Mouse (Mus musculus): ENCODE measurements around the gene Oxgr1.
"Not testable (repeated sequence)": the region's sequence is repeated elsewhere in the genome, so short reads cannot be mapped to it uniquely, and the experiment has no call there.

The Oxgr1 gene

DNA sequence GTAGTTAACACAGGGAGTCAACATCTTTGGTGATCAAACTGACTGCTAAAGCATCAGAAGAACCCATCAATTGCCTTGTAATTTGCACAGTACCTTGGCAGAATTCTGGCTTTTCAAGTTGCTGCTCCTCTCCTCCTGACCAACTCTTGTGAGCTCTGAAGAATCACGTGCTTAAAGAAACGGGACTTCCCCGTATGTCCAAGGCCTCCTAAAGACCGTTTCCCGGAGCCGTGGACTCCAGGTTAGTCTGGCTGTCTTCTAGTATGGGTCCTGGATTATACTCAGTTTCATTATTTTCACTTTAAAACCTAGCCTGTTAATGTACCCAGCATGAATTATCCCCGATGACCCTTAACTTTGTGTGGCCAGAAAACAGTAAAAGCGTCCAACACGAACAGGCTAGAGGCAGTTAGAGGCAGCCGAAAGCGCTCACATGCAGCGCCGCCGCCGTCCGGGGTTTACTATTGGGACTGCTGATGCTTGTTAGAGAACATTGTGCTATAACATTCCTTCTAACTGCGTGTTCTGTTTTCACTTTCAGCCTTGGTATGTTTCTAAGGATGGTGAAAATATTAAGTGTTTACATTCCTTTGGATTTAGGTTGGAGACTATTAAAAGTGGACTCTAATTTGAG is at the start of gene Oxgr1:
Oxgr1 (minus strand) TSS at position 249 of the 634 bp plus-strand sequence.
- no peak for DNase-seq (ENCODE audit: low spot score)

DNA sequence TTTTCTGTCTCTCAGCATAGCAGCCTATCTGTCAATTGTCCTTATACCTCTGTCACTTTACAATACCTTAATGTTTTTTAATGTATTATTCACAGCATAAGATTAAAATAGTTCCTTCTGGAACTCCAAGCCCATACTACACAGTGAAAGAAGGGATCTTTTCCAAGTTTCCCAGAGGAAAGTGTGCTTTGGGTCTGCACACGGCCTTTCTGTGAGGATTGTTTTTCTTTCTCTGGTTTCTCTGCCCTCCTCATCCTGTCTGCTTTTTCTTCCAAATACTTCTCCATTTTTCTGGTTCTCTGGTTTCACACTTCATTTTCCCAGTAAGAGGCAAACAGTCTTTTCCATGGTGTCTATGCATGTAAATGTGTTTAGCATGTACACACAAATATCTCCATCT is 48.2 kb upstream of the Oxgr1 start:
- no peak for DNase-seq (ENCODE audit: low spot score)

GRCm38 (mm10) chr14:120089649-120090360 is 47.6 kb upstream of the Oxgr1 start:
- DNase-seq (ENCODE audit: low spot score): no peak

DNA sequence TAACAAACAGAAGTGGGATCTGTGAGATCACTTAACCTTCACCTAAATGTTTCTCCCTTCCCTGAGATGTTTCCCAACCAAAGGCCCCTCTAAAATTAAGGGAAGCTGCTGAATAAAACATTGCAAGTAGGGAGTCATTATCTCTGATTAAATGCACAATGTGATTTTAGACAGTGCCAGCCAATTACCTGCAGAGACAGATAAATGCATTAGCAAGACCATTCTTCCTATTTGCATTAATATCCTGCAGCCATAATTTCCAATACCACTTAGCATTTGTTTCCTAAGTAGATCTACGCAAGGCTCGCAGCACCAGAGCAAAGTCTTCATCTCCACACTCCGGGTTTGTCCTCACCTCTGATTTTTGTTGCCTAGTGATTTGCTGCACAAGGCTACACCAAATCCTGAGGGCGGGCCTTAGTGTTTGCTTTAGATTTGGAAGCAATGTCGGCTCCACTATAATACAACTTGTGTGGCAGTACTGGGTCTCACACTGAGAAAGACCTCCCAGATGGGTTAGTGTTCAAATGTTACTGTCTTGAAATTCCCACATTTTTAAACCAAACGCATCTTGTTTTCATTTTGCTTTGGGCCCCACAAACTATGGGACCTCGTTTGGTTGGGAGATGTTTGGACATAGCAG is 46.9 kb upstream of the Oxgr1 start:
- DNase-seq (ENCODE audit: low spot score): no peak

GRCm38 (mm10) chr14:120084084-120084667 is 41.9 kb upstream of the Oxgr1 start:
- no peak for DNase-seq (ENCODE audit: low spot score)

- no peak for DNase-seq (ENCODE audit: low spot score)
These were observed 34.0 kb upstream of the Oxgr1 start for GRCm38 (mm10) chr14:120076192-120076591.

DNA sequence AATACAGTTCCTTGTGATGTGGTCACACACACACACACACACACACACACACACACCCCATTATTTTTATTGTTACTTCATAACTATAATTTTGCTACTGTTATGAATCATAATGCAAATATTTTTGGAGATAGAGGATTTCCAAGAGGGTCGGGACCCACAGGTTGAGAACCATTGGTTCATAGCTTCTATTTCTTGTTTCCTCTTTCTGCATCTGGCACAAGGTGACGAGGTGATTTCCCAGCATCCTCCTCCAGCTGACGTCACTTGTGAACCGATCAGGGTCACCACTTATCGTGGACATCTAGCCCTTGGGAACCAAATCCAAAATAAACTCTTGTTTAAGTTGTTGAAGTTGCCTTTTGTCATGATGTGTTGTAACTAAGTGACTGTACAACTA is 33.5 kb upstream of the Oxgr1 start:
- DNase-seq (ENCODE audit: low spot score): no peak

GRCm38 (mm10) chr14:120074231-120074630 is 32.0 kb upstream of the Oxgr1 start:
- DNase-seq (ENCODE audit: low spot score): no peak

DNA sequence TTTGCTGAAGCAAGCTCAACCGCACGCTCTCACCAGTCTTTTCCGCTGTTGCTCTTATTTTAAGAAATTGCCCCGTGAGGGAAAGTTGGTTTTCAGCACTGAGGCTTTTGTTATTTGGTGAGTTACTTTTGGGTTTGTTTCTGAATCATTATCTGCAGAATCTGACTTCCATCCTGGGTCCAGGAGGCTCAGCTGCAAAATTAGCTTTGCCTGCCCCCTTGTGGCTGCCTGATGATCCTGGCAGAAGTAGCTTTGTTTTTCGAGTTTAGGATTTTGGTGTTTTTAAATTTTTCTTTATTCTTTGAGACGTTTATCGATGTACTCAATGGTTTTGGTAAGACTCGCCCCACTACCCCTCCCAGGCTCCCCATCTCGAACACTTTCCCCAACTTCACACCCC is 18.9 kb upstream of the Oxgr1 start:
- no peak for DNase-seq (ENCODE audit: low spot score)

DNA sequence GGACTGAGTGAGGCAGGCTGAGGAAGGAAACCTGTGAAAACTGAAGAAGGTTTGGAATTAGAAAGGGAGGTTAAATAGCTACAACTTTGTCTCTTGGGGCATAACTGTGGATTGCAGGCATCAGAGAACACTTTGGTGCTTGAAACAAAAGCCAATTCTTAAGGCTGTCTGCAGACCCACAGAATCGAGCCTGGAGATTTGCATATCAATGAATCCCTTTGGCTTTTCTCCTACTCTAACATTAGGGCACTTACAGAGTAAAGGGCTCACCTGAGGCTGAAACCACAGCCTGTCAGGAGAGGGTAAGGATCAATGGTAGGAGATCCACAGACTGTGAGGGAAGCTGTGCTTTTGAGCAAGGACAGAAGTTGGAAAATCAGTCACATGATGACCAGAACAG is 8.8 kb downstream of the Oxgr1 start:
- DNase-seq (ENCODE audit: low spot score): no peak

DNA sequence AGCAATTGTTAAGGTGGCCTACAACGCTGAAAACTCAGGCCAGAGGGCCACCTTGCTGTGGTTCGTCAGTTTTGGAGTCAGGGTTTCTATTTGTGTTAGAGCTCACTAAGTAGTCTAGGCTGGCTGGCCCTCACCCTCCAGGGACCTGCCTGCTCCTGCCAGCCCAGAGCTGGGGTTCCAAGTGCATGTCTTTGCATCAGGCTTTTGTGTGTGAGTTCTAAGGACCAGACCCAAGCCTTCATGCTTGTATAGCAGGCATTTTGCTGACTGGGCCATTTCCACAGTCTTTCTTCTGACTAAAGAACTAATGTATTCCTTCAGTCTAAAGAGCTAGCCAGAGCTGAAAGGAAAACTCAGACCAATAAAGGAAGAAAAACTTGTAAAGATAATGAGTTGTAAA is 22.3 kb downstream of the Oxgr1 start:
- DNase-seq (ENCODE audit: low spot score): no peak

- DNase-seq (ENCODE audit: low spot score): no peak
These were observed 32.0 kb downstream of the Oxgr1 start for GRCm38 (mm10) chr14:120009969-120010872.

DNA sequence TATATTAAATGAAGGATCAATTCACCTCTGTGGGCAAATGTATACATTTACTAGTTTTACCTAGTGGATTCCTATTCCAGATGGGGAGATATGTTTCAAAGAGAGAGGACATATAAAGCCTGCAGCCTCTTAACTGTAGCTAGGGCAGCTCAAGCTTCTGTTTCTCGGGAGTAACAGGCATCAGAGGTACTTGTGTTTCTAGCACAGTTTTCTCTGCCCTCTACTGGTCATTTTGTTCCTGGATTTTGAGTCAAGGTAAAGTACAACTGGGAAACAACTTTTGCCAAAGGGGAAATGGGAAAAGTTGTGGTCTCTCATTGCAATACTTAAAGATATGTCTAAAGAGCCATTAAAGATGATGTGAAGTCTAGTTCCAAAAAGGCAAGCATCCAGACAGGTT is 37.1 kb downstream of the Oxgr1 start:
- DNase-seq (ENCODE audit: low spot score): no peak

- no peak for DNase-seq (ENCODE audit: low spot score)
These were observed 38.6 kb downstream of the Oxgr1 start for GRCm38 (mm10) chr14:120003661-120004060.

GRCm38 (mm10) chr14:120002673-120003072 is 39.6 kb downstream of the Oxgr1 start:
- DNase-seq (ENCODE audit: low spot score): no peak

DNA sequence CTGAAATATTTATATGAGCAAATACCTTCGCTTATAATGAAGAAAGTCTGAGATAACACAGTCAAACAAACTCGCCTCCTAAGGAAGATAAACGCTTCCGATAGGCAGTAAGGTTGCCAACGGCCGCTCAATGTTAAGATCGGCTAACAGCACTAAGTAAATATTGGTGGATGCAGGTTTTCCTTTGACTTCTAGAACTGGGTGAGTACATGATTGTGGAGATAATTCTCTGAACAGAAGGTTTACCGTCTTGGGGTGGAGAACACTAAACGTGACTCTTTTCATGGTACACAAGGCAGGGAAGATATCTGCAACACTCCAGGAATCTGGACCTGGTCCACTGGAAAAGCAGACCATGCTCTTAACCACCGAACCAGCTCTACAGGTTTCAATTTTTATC is 52.6 kb downstream of the Oxgr1 start:
- DNase-seq (ENCODE audit: low spot score): no peak

DNA sequence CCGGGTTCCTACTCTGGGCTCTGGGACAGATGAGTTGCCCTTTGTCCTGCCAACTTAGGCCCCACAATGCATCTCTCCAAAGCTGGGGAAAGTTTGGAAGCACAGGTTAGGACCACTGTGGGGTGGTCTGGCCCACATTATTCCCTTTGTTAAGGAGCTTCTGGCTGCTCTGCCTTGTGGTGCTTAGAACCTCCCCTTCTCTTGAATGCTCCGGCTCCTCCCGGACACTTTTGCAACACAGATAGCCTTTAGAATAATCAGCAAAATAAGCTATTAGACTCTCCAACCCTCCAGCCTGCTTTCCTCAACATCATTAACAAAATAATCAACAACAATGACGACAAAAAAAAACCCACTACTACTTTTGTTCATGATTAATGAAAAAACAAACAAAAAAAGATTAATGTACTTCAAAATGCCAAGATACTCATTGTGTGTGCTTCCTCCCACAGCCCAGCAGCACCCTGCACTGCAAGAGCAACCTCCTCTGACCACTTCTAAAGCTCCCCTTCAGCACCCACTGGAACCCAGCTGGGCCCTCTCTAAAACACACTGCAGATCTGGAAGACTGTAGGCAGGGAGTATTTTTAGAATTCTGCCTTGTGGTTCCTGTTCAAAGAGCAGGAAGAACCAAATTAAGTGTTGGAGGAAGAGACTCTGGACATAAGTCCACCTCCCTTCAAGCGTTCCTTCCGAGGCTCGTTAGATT is 53.1 kb downstream of the Oxgr1 start:
- no peak for DNase-seq (ENCODE audit: low spot score)

DNA sequence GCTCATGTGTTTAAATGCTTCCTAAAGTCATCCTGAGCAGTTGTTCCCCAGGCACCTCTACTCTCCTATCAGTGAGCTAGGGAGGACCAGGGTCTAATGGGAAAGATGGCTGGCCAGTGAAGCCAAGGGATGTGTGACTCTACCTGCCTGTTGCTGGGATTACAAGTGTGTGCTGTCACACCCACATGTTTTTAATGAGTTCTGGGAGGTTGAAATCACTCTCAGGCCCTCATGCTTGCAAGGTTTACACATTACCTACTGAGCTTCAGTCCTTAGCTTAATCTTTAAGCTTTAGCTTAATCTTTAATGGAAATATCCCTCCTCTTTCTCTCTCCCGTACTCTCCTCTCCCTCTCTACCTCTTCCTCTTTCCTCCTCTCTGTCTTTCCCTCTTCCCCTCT is 55.0 kb downstream of the Oxgr1 start:
- DNase-seq (ENCODE audit: low spot score): no peak

- no peak for DNase-seq (ENCODE audit: low spot score)
These were observed 55.5 kb downstream of the Oxgr1 start for GRCm38 (mm10) chr14:119986778-119987177.

GRCm38 (mm10) chr14:119986351-119986750 is 55.9 kb downstream of the Oxgr1 start:
- DNase-seq (ENCODE audit: low spot score): not testable (repeated sequence)

- DNase-seq (ENCODE audit: low spot score): no peak
These were observed 60.9 kb downstream of the Oxgr1 start for GRCm38 (mm10) chr14:119981314-119981713.

All from testis, postnatal 14 days (tissue).